Mouse (Mus musculus): ENCODE results near the gene Btbd35f19.
"Not testable (repeated sequence)": the region's sequence is repeated elsewhere in the genome, so short reads cannot be mapped to it uniquely, and the experiment has no call there.

DNA sequence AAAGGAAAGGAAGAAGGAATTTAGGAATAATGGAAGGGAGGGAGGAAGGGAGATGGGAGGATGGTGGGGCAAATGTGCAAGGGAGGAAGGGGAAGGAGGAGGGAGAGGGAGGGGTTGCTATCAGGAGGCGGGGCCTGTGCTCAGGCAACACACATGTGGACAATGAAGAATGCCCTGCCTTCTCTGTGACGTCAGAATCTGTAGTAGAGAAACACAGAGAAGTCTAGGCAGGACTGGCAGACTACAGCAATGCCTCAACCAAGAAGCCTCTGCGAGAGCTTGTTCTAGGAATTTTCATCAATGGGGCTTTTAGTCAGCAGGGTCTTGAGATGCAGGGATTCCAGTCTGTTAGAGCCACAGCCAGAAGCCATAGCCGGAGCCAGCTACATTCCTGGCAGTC lies 47.6 kb downstream of the Btbd35f19 start, which contains the start of gene Btbd35f26:
- TF ChIP-seq CTCF, EP300 (IDR thresholded peaks at IDR 0.05; ENCODE audit: low read depth): not testable (repeated sequence)
